Mouse (Mus musculus) pancreas, adult 10 weeks (tissue): Measurements from ENCODE around the gene Plcg2. TPM values are rescaled to one million over a fixed set of nuclear protein-coding genes. Genes with fewer than 3 reads are reported as not detected.

Source experiments
- polyA plus RNA-seq: library from polyadenylated mRNA; stranded (reverse); fragments of 350-450 nt; fragmentation: Illumina TruSeq; extraction: RNeasy Lipid Tissue Mini Kit (QIAGEN cat#74804); gene quantifications from one replicate; pipeline ENCODE4 v1.2.3, GENCODE M21; 2015; ENCODE audit warnings: low read depth, low replicate concordance; ENCODE audit not compliant: insufficient read depth

Gene Plcg2
- 1.8 TPM for polyA plus RNA-seq

DNA sequence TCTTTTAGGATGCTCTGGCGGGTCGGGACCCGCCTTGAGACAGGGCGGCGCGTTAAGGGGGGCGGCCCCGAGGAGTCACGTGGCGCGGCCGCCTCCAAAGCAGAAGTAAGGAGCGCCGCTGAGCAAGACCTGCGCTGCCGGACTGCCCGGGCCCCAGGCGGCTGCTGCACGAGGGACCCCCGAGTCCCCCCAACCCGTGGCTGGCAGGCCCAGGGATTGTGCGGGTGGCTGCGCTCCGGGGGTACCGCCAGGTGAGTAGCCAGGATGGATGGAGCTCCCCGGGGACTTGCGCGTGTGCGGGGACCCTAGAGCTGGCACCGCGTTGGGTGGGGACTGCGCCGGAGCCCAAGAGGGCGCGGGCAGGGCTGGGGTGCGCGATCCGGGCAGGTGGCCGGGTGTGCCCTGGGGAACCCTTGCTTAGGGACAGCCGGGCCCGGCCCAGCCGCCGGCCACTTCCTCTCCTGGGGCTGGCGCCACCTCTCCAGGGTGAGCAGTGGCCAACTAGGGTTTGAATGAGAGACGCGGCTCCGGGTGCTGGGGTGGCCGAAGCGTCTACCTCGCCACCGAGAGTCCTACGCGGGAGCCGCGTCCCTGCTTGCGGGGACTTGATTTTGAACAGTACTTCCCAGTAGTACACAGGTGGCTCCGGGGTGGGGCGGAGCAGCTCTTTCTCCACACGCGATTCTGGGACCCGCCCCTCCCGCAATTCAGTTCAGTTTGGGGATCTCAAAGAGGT, at the start of gene Plcg2:
Gene Plcg2, plus strand, starts transcription at position 113 of the 736 bp plus-strand sequence.

GRCm38 (mm10) chr8:117673430-117673830, 175.3 kb downstream of the Plcg2 start, which contains the start of gene Sdr42e1:
Sdr42e1 (minus strand) TSS chr8:117673689.

Other genes starting within 250 kb of the Plcg2 start
- 8.8 TPM for gene Cmip, start 241.2 kb upstream of the Plcg2 start, polyA plus RNA-seq
- 0.72 TPM for gene Sdr42e1, start 175.4 kb downstream of the Plcg2 start, polyA plus RNA-seq
- not detected for gene Hsd17b2, start 203.6 kb downstream of the Plcg2 start, polyA plus RNA-seq